Mouse (Mus musculus) monocyte, adult 5-6 weeks (primary cell): Measurements from ENCODE around the gene AF067063. TPM values are rescaled to one million over a fixed set of nuclear protein-coding genes. Genes with fewer than 3 reads are reported as not detected.
"Not testable (repeated sequence)": the region's sequence is repeated elsewhere in the genome, so short reads cannot be mapped to it uniquely, and the experiment has no call there.

ENCODE experiments used
- ATAC-seq: fragments of 153-309, 156-312 bp; replicated peaks from 2 replicates; pipeline ENCODE4 v1.8.0; 2017; ENCODE audit warnings: mild to moderate bottlenecking; ENCODE audit not compliant: low TSS enrichment, insufficient number of reproducible peaks, severe bottlenecking, poor library complexity, low FRiP score
- total RNA-seq: library from RNA; stranded (forward); fragments of 200-1000, 200-491, 200-594 nt; gene quantifications from 3 replicates; pipeline ENCODE4 v1.2.3, GENCODE M21; 2017

AF067063 gene
- total RNA-seq = not detected in 3 replicates

- not testable (repeated sequence) for ATAC-seq
Measured at GRCm38 (mm10) chr13:119830116-119830515, at the start of gene AF067063. AF067063 (minus strand) TSS chr13:119830216.

GRCm38 (mm10) chr13:119864395-119864999, 34.5 kb upstream of the AF067063 start:
- ATAC-seq = peak; percentile 68; the same call in 1 of the 2 replicates

- not testable (repeated sequence) for ATAC-seq
Measured at GRCm38 (mm10) chr13:119862399-119862798, 32.4 kb upstream of the AF067063 start.

GRCm38 (mm10) chr13:119839982-119840381, 10.0 kb upstream of the AF067063 start:
- ATAC-seq = not testable (repeated sequence)

- ATAC-seq = peak; percentile 37; the same call in 1 of the 2 replicates
Measured at GRCm38 (mm10) chr13:119837719-119838337, 7.8 kb upstream of the AF067063 start.

GRCm38 (mm10) chr13:119836324-119836811, 6.4 kb upstream of the AF067063 start:
- ATAC-seq = 0 out of 2 replicates have a peak, but pooled peaks have one; percentile 19

- ATAC-seq = peak; percentile 81
Measured at GRCm38 (mm10) chr13:119835320-119836056, 5.5 kb upstream of the AF067063 start, which contains the start of gene D13Ertd608e. D13Ertd608e (plus strand) TSS chr13:119836006.

GRCm38 (mm10) chr13:119817579-119818206, 12.3 kb downstream of the AF067063 start:
- peak; percentile 41; the same call in 1 of the 2 replicates for ATAC-seq

GRCm38 (mm10) chr13:119816798-119817197, 13.2 kb downstream of the AF067063 start:
- no peak for ATAC-seq

GRCm38 (mm10) chr13:119810031-119810430, 20.0 kb downstream of the AF067063 start:
- no peak for ATAC-seq

- peak; percentile 73 for ATAC-seq
Measured at GRCm38 (mm10) chr13:119808937-119809336, 21.1 kb downstream of the AF067063 start.

- no peak for ATAC-seq
Measured at GRCm38 (mm10) chr13:119797656-119798055, 32.4 kb downstream of the AF067063 start.

- ATAC-seq = no peak
Measured at GRCm38 (mm10) chr13:119792791-119793404, 37.1 kb downstream of the AF067063 start.

GRCm38 (mm10) chr13:119791580-119792135, 38.4 kb downstream of the AF067063 start:
- no peak for ATAC-seq

- ATAC-seq = peak; percentile 89
Measured at GRCm38 (mm10) chr13:119790761-119791579, 39.0 kb downstream of the AF067063 start, which contains the start of gene Zfp131. Zfp131 (minus strand) TSS chr13:119790889.

GRCm38 (mm10) chr13:119789851-119790717, 39.9 kb downstream of the AF067063 start:
- ATAC-seq = no peak
